Mouse (Mus musculus) urinary bladder, postnatal 4 days (tissue): ENCODE measurements around the gene Klk13.

Source experiments
- DNase-seq, 2 experiments: peaks; one replicate each; pipeline ENCODE4 v3.0.0; 2021 to 2022; ENCODE audit warnings: low spot score in 2 of 2

The Klk13 gene

GRCm38 (mm10) chr7:43771916-43772315 is 59.5 kb downstream of the Klk13 start:
- DNase-seq: peak; percentile 5 to 52

GRCm38 (mm10) chr7:43772901-43773300 is 60.5 kb downstream of the Klk13 start:
- DNase-seq: no peak

- DNase-seq: peak; percentile 13 to 58
Observed at GRCm38 (mm10) chr7:43774364-43774763, 62.0 kb downstream of the Klk13 start, which contains the start of gene Klk11. Gene Klk11, plus strand, starts transcription at chr7:43774604.

GRCm38 (mm10) chr7:43774802-43775201 is 62.4 kb downstream of the Klk13 start:
- peak; percentile 12 to 58 for DNase-seq

- DNase-seq: peak; percentile 13 to 52
Observed at GRCm38 (mm10) chr7:43775311-43776057, 63.1 kb downstream of the Klk13 start.

GRCm38 (mm10) chr7:43776506-43776905 is 64.1 kb downstream of the Klk13 start:
- peak in 1 of 2 experiments; percentile 16 for DNase-seq
